Mouse (Mus musculus) lung, adult 18-20 months (tissue): ENCODE data around the gene Rbl2.

Source experiments
- DNase-seq, 2 experiments: peaks; one replicate each; pipeline ENCODE4 v3.0.0; 2022; ENCODE audit warnings: mixed read lengths in 2 of 2

The Rbl2 gene

DNA sequence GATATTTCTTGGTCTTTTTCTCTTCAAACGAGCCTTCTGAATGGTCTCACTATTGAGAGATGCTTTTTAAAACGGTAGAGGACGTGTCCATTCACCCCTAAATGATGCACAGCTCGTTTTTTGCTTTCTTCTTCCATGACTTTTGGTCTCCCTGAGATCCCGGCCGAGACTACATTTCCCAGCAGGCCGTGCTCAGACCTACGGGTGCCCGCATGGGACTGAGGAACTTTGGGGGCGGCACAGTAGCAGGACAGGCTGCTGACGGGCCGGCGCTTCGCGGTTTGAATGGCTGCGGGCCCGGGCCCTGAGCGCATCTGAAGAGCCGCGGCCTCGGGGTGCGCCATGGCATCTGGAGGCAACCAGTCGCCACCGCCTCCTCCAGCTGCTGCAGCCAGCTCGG, at the start of gene Rbl2:
TSS of gene Rbl2 (plus strand) at position 224 of the 400 bp plus-strand sequence.
- DNase-seq = peak; percentile 97

- DNase-seq = no peak
These were observed 35.4 kb upstream of the Rbl2 start for GRCm38 (mm10) chr8:91034417-91034816.

- no peak for DNase-seq
These were observed 33.0 kb upstream of the Rbl2 start for GRCm38 (mm10) chr8:91036905-91037304.

DNA sequence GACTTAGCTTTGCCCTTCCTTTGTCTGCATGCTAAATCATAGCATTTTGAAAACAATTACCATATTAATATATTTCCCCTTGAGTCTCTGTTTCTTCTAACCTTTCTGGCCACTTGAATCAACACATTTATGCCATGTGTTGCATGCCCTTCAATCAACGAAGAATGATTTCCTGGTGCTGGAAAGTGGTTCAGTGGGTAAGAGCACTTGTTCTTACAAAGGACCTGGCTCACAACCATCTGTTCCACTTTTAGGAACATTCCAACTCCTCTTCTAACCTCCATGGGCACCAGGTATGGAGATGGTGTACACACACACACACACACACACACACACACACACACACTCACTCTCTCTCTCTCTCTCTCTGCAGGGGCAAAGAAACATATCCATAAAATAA, 31.2 kb upstream of the Rbl2 start:
- DNase-seq = peak in 1 of 2 experiments; percentile 34

DNA sequence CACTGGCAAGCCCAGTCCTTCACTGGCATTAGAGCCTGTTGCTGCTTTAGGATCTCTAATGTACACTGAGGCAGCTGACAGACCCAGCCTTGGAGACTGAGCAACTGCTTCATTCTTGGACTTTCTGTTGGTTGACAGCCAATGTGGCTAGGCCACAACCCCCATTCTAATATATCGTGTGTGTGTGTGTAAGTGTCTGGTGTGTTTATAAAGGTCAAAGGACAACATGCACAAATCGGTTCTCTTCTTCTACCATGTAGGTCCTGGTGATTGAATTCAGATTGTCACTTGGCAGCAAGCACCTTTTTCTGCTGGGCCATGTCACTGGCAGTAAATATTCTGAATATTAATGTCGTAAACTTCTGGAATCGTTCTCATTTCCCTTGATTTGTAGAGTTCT, 23.5 kb upstream of the Rbl2 start:
- DNase-seq = no peak

- peak; percentile 44 to 50 for DNase-seq
These were observed 18.8 kb upstream of the Rbl2 start for GRCm38 (mm10) chr8:91051037-91051436.

DNA sequence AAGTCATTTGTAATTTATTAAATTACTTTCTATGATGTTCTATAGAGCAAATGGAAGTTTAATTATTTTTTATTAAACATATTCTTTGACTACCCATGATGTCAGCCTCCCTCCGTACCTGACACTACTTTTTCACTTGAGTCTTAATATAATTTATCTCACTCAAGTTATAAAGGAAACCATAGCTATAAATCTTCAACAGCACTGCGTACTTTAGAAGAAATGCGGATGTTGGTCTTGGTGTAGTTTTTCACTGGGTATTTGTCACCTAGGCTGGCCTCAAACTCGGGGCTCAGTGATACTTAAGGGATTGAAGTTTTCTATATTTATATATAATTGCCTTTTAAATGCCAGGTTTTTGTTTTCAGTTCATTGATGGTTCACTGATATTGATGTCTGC, 15.4 kb upstream of the Rbl2 start:
- DNase-seq = no peak

- no peak for DNase-seq
These were observed 13.0 kb upstream of the Rbl2 start for GRCm38 (mm10) chr8:91056848-91057247.

GRCm38 (mm10) chr8:91059086-91059578, 10.7 kb upstream of the Rbl2 start:
- DNase-seq = no peak

DNA sequence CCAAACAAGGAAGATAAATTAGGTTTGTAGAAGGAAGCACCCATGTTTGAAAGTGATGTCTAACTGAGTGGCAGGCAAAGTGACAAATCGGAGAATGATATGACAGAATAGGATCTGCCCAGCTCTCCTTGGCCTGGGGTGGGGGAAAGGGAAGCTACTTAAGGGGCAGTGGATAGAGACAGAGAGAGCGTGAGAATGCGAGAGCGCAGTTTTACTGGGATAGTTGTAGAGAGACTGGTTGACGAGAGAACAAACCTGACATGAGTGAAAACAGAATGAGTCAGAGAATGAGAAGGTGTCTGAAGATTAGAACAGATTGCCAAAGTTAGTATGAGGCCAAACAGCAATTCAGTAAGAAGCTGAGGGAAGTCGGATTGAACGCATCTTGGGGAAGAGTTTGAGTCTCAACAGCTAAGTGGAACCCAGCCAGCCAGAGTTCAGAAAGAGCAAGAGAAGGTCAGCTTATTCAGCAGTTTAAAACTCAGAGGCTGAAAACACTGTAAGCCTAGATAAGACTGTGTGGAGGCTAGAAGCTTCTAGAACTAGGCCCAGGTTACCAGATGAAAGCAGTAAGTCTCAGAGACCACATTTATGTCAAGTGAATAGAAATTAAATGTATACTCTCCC, 9.9 kb upstream of the Rbl2 start:
- peak in 1 of 2 experiments; percentile 34 for DNase-seq

DNA sequence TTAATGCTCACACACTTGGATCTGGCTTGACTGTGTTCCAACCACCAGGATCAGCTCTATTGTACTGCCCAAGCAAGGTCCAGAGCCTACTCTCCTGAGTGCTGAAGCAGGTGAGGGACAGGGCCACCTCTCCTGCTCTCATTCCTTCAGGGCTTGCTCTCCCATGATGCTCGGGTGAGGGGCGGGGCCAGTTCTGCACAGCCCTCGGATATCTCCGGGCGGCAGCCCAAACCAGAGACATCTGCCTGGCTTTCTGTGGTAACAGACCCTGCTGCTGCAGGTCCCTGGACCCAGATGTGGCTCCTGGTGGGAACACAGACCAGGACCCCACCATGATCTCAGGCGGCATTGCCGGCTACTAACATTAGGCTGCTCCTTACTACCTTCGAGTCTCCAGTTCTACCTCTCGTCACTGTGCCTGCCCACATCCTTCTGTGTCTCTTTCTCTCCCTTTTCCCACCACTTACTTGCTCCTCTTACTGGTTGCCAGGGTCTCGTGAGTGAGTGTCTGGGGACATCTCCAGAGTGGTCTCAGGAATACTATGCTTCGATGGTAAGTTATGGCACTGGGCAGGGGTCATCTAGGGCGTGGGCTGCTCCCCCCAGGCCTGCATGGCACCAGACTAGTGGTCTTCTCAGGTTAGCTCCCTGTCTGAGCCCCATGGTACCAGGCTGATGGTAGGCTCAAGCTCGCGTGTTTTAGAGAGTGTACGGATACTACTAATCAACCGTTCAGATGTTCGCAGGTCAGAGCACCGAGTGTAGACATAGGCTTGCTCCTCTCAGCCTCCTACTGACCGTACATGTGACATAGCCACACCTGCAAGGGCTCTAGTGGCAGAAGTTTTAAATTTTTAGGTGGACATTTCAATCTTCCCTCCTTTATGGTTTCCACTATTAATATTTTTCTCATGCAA, 9.0 kb upstream of the Rbl2 start:
- no peak for DNase-seq

DNA sequence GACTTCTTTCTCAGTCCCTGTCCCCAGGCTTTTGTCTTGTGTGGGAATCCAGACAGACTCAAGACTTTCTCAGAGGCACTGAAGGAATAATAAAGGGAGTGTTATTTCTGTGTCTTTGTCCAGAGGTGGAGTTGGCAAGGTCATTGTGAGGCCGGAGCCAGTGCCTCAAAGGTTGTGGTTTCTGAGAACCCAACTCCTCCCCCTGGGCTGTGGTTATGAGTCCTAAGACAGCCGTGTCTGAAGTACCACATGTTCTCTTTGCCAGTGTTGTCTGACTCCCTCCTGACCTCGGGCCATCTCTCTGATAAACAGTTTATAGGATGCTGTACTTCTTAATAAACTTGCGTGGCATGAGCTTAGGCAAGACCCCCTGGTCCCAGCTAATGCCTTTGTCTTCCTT, 4.7 kb upstream of the Rbl2 start:
- DNase-seq = no peak

- DNase-seq = no peak
These were observed 450 bp upstream of the Rbl2 start for GRCm38 (mm10) chr8:91069407-91069806.

DNA sequence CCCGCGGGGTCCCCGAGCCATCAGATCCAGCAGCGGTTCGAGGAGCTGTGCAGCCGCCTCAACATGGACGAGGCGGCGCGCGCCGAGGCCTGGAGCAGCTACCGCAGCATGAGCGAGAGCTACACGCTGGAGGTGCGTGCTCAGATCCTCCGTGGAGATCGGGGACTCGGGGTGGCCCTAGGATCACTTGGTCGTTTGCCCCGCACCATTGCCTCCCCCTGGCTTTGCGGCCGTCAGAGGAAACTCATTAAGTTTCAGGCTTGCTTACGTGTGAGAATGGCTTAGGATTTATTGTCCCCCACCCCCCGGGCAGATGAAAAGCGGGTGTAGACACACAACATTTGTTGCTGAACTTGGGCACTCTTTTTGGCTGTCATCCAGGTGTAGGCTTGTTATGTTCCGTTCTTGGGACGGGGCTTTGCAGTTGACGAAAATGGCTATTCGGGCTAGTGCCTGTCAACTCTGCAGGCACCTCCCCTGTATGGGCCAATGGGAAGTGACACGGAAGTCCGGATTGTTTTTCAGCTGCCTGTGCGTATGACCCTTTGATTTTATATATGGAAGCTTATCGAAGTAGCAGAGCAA, 510 bp downstream of the Rbl2 start:
- DNase-seq = peak; percentile 88 to 91

- DNase-seq = no peak
These were observed 7.4 kb downstream of the Rbl2 start for GRCm38 (mm10) chr8:91077077-91077867.

GRCm38 (mm10) chr8:91079678-91080077, 9.8 kb downstream of the Rbl2 start:
- DNase-seq = no peak

- peak in 1 of 2 experiments; percentile 33 for DNase-seq
These were observed 12.1 kb downstream of the Rbl2 start for GRCm38 (mm10) chr8:91081911-91082310.

- DNase-seq = no peak
These were observed 12.6 kb downstream of the Rbl2 start for GRCm38 (mm10) chr8:91082428-91082827.

GRCm38 (mm10) chr8:91088452-91088851, 18.6 kb downstream of the Rbl2 start:
- DNase-seq = no peak

GRCm38 (mm10) chr8:91089601-91090000, 19.7 kb downstream of the Rbl2 start:
- DNase-seq = no peak

DNA sequence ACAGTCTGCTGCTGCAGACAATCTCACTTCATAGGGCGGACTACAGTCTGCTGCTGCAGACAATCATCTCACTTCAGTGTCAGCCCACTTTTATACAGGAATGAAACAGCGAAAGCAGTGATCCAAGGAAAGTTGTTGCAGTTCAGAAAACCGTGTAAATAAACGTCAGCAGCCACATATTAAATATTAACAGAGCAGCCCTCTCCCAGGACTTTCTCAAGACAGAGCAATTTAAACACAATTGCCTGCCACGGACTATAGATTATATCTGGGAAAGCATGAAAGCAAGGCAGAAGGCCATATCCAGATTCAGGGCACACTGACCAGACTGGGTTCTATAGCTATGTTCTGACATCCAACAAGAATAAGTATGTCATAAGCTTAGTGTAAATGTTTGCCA, 24.3 kb downstream of the Rbl2 start:
- DNase-seq = no peak

- no peak for DNase-seq
These were observed 28.2 kb downstream of the Rbl2 start for GRCm38 (mm10) chr8:91098106-91098505.

- peak; percentile 27 to 59 for DNase-seq
These were observed 36.4 kb downstream of the Rbl2 start for GRCm38 (mm10) chr8:91106271-91106670.
